Mouse (Mus musculus) right cerebral cortex, postnatal 4 days (tissue): Measurements from ENCODE around the gene Olfr876.
"Not testable (repeated sequence)": the region's sequence is repeated elsewhere in the genome, so short reads cannot be mapped to it uniquely, and the experiment has no call there.

Source experiments
- DNase-seq: peaks from one replicate; pipeline ENCODE4 v3.0.0-alpha.2; 2022

The Olfr876 gene

DNA sequence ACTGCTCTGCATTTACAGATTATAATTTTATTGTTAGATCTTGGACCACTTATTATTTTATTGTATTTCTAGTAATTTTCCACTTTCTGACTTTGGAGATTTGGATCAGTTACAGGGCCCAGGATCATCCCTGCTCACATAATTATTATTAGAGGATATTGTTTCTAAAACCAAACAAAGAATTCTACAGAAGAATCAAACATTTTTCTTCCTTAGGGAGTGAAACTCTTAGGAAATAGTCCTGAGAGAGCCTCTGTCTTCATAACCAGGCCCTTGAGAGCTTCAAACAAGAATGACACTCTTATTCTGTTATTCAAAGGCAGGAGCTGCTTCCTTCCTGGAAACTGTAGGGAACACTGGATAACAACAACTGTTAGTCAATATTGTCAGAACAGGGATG lies at the start of gene Olfr876:
Olfr876 (plus strand) TSS at position 301 of the 400 bp plus-strand sequence.
- DNase-seq = no peak

DNA sequence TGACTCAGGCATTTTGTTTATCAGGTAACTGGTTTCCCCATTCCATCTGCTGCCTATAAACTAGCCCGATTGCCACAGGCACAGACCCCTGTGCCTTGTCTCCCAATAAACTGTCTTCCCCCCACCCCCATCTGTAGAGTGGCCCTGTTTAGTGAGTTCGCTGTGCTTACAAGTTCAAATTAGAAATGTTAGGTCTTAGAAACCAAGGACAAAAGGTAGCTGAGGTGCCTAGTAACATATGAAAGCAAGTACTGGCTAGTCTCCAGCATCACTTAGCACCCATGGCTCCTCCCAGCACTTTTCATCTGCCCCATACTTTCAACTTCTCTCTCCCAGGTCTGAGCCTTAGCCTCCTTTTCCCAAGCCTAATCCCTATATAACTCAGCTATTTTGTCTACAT lies 41.1 kb upstream of the Olfr876 start:
- no peak for DNase-seq

DNA sequence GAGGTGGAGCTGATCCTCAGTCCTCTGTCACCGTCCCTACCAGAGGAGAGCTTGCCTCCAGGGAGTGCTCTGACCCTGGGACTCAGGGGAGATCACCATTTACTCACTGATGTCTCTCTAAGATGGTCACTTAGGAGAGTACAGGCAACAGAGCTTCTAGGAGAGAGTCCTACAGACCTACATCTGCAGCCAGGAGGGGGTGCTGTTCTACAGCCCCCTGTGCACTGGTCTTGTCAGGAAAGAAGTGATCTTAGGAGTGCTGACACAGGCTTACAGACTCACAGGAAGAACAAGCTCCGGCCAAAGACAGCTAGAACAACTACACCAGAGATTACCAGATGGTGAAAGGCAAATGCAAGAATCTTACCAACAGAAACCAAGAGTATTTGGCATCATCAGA lies 40.3 kb upstream of the Olfr876 start:
- DNase-seq = no peak

- no peak for DNase-seq
These were observed 32.2 kb upstream of the Olfr876 start for GRCm38 (mm10) chr9:37770661-37771060.

DNA sequence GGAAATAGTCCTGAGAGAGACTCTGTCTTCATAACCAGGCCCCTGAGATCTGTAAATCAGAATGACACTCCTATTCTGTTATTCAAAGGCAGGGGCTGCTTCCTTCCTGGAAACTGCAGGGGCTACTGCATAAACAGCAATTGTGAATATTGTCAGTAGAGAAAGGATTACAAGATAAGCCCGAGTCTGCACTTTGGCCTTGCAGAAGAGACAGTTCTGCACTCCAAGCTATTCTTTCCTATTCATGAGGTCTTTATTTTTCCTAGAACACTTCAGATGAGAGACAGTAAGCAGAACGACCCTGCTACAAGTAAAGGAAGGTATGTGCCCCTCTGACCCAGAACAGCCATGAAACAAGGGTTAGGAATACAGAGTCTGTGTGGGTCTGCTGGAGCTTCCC lies 31.1 kb upstream of the Olfr876 start, which contains the start of gene Olfr875:
Olfr875 (plus strand) TSS at position 99 of the 400 bp plus-strand sequence.
- no peak for DNase-seq

GRCm38 (mm10) chr9:37782766-37783260 lies 20.0 kb upstream of the Olfr876 start:
- DNase-seq = peak; percentile 33

DNA sequence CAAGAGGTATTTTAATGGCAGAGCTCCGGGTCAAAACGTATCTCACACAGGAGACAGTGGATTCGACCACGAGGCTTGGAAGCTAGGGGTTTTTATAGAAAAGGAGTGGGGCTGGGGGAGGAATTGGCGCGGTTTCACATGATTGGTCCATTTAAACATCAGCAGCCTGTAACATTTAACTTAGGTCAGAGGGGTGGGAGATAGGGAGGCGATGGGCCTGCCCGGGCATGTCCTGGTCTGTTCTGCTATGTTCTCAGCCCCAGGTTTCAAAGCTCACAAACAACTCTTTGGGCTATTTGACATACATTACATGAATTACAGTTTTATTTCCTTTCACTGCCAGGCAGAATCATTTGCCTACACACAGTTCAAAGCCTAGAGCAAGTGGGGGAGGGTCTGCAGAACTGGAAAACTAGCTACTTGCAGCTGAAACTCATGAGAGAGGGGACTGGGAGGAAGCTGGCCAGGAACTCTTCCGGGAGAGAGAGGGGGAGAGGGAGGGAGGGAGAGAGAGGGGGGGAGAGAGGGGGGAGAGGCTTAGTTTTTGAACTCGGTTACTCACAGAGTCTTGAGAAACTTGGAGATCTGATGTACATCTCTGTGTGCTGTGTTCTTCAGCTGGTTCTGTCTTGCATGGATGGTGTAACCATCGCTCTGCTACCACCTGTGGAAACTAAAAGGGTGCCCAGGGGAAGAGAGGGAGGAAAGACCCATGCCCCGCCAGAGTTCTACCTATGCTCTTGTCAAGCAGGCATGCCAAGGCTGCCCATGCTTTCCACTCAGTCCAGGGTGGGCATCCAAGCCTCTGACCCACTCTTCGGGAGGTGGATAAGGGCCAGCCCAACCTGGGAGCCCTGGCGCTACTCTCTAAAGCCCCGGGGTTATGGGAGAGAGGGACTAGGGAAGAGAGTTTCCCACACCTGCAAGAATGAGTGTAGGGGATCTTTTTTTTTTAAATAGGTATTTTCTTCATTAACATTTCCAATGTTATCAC lies 19.1 kb upstream of the Olfr876 start:
- not testable (repeated sequence) for DNase-seq

DNA sequence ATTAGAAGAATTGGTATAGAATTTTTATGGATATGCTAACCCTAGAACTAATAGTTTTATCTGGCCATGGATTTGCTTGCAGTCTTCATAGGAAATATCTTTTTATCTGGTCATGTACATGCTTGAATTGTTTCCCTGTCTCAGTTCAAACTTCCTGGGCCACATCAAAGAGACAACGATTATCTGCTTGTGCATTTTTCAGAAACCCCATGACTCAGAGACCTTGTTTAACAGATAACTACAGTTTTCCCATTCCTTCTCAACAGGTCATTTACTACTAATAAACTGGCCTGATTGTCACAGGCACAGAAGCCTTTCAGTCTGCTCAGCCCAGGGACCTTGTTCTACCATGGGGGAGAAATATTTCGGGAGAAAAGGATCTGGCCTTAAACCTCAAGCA lies 16.4 kb upstream of the Olfr876 start:
- no peak for DNase-seq

DNA sequence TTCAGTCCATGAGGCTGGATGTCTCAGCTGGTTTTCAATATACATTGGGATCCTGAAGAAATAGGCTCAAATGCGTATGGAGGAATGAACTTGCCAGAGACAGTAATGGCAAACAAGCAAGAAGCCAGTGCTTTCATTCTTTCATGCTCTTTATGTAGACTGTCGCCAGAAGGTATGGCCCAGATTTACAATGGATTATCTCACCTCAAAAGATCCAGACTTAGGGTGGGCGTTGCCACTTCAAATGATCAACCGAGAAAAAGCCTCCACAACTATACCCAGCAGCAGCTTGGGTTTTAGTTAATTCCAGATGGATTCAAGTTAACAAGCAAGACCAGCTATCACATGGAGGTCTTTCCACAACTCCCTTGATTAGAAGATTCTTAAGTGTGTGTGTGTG lies 776 bp upstream of the Olfr876 start:
- no peak for DNase-seq

DNA sequence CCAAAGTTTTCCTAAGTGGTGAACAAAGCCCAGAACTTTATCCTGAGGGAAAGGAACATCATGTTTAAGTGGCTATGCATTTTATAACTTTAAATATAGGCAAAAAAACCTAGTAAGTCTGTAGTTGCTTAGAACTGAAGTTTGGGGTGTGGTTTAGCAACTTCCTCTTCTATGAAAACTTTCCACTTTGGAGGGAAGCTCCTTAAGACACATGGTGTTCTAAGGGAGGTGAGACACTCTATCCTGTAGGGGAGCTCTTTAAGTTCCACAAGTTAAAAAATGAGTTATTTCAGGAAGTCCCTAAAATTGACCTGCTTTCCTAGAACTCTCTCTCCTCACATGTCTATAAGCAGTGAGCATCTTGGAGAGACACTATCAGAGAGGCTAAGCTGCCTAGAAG lies 4.4 kb downstream of the Olfr876 start:
- no peak for DNase-seq

DNA sequence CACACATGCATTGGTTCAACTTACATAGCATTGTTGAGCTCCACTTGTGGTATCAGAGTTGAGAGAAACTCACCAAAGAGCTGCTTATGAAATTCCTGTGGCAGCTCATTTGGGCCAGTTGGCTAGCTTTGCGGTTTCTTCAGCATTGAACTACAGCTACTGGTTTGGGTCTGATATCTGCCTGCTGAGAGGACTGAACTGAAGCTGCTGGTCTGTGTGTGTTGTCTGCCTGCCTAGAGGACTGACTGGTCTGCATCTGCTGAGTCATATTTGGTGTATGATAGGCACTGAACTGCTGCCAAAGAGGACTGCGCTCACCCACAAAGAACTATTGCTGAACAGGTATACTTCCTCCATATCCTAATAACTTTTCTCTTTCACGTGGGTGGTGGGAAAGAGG lies 5.6 kb downstream of the Olfr876 start:
- DNase-seq = no peak

DNA sequence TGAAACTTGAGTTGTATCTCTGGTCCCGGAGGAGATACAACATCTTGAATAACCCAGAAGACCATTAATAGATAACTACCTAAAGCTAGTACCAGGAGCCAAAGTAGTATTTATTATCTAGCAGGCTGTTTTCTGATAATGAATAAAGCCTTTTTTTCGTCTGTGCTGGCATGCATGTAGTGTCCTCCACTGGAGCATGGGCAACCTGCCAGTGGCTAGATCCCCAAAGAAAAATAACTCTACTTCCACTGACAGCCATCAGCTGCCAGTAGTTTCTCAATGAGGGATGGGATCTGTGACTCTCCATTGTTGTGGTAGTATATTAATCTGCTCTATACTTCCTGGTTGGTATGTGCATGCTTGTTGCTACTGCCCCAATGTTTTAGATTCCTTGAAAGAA lies 6.1 kb downstream of the Olfr876 start:
- peak; percentile 13 for DNase-seq

GRCm38 (mm10) chr9:37814696-37815095 lies 11.9 kb downstream of the Olfr876 start:
- peak; percentile 6 for DNase-seq

DNA sequence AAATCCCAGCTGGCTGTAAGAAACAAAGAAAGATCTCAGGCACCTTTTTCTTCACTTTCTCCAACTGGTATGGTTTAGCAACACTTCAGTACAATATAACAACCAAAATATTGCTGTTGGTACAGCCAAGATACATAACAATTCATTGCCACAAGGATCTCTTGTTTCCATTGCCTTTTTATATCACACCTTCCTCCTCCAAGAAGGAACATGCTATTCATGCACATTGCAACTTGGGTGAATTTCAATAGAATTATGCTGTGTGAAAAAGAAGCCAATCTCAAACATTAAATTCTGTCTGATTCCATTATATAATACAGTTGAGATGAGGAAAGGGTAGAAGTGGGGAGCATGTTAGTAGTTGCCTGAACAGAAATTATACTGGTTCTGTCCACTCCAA lies 27.1 kb downstream of the Olfr876 start:
- DNase-seq = no peak

- no peak for DNase-seq
These were observed 30.5 kb downstream of the Olfr876 start for GRCm38 (mm10) chr9:37833341-37833740.

GRCm38 (mm10) chr9:37849267-37849666 lies 46.4 kb downstream of the Olfr876 start:
- DNase-seq = no peak

- no peak for DNase-seq
These were observed 51.1 kb downstream of the Olfr876 start, which contains the start of gene Olfr877 for GRCm38 (mm10) chr9:37853969-37854368. Olfr877 (plus strand) TSS chr9:37854269.
